In genomic region chr3:93128052-93128451, GRCm38 (mm10) we compare ENCODE assay signal across 31 mouse cellular contexts. TPM values are rescaled to one million over a fixed set of nuclear protein-coding genes. Genes with fewer than 3 reads are reported as not detected.
A peak's percentile ranks its signal among the peaks of the same experiment; 100 is the strongest.
DNase-seq lines count a peak whose midpoint lies in the region; ATAC-seq and TF ChIP-seq lines count a peak whose summit lies in the region.
"Had no signal": no experiment of that assay in that cellular context is flagged by ENCODE, and none has a peak within 500 bp of the region (broad histone marks: within the 10 kb centered on the region; RNA-seq: fewer than 3 reads in every experiment).

No protein-coding gene starts in this region.

- H3K27ac ChIP-seq in kidney, embryonic 16.5 days (ENCODE audit: low read length) = no peak overlapping the region
- no peak overlapping the region for H3K27ac ChIP-seq in midbrain, embryonic 10.5 days (replicated peaks)
- H3K27ac ChIP-seq: heart, embryonic 10.5 days; intestine, embryonic 15.5 days; limb, embryonic 12.5 days; liver, embryonic 13.5 days; macrophage had no signal

- peak; percentile 79 for ATAC-seq in kidney, embryonic 16.5 days (ENCODE audit: low FRiP score, low TSS enrichment)
- ATAC-seq: forebrain, embryonic 14.5 days; hindbrain, embryonic 16.5 days; intestine, embryonic 15.5 days; midbrain, embryonic 16.5 days had no signal

- no peak overlapping the region for H3K9ac ChIP-seq in kidney, embryonic 16.5 days (replicated peaks; ENCODE audit: low read length)
- H3K9ac ChIP-seq: intestine, embryonic 15.5 days; limb, embryonic 12.5 days; liver, embryonic 13.5 days had no signal

- H3K9me3 ChIP-seq in kidney, embryonic 16.5 days (ENCODE audit: low read length) = no peaks in the 10 kb centered on the region
- H3K9me3 ChIP-seq in midbrain, embryonic 10.5 days (replicated peaks) = no peaks in the 10 kb centered on the region
- H3K9me3 ChIP-seq: heart, embryonic 10.5 days; intestine, embryonic 15.5 days; limb, embryonic 12.5 days; liver, embryonic 13.5 days had no signal

- H3K27me3 ChIP-seq in kidney, embryonic 16.5 days (ENCODE audit: insufficient read depth, low read length) = no peaks in the 10 kb centered on the region
- no peaks in the 10 kb centered on the region for H3K27me3 ChIP-seq in midbrain, embryonic 10.5 days (ENCODE audit: low read depth, poor library complexity, severe bottlenecking)
- H3K27me3 ChIP-seq: CH12.LX; intestine, embryonic 15.5 days; limb, embryonic 12.5 days; liver, embryonic 13.5 days had no signal

- no peak overlapping the region for H3K4me2 ChIP-seq in kidney, embryonic 16.5 days (replicated peaks; ENCODE audit: low read depth, low read length)
- H3K4me2 ChIP-seq: intestine, embryonic 15.5 days; limb, embryonic 12.5 days; liver, embryonic 13.5 days had no signal

- no peak for TF ChIP-seq POLR2A in lung, adult 2 months (IDR thresholded peaks at IDR 0.05; ENCODE audit: borderline replicate concordance, extremely low read depth, low read depth, low read length)

- no peaks in the 10 kb centered on the region for H3K4me1 ChIP-seq in kidney, embryonic 16.5 days (ENCODE audit: insufficient read depth, low read length)
- no peaks in the 10 kb centered on the region; the same call in 1 of the 2 replicates for H3K4me1 ChIP-seq in lung, adult 2 months (ENCODE audit: control insufficient read depth, insufficient read depth, low read length)
- no peaks in the 10 kb centered on the region for H3K4me1 ChIP-seq in midbrain, embryonic 10.5 days
- H3K4me1 ChIP-seq: heart, embryonic 10.5 days; intestine, embryonic 15.5 days; limb, embryonic 12.5 days; liver, embryonic 13.5 days had no signal

- H3K36me3 ChIP-seq in kidney, embryonic 16.5 days (ENCODE audit: insufficient read depth, low read length) = no peaks in the 10 kb centered on the region
- H3K36me3 ChIP-seq in midbrain, embryonic 10.5 days = no peaks in the 10 kb centered on the region
- H3K36me3 ChIP-seq: G1E; heart, embryonic 10.5 days; intestine, embryonic 15.5 days; limb, embryonic 12.5 days; liver, embryonic 13.5 days had no signal

- 9% methylated on average over 4 of the region's 4 CpGs for WGBS in kidney, embryonic 16.5 days
- 20% methylated on average over 4 of the region's 4 CpGs for WGBS in lung, adult 2 months
- WGBS in midbrain, embryonic 10.5 days = 80% methylated on average over 4 of the region's 4 CpGs

- no peak overlapping the region for H3K4me3 ChIP-seq in kidney, embryonic 16.5 days (ENCODE audit: low read length)
- no peak overlapping the region for H3K4me3 ChIP-seq in lung, adult 2 months (replicated peaks; ENCODE audit: extremely low read depth, low read depth, low read length)
- no peak overlapping the region for H3K4me3 ChIP-seq in midbrain, embryonic 10.5 days
- H3K4me3 ChIP-seq: erythroblast, embryonic 14.5 days; heart, embryonic 10.5 days; intestine, embryonic 15.5 days; limb, embryonic 12.5 days; liver, embryonic 13.5 days had no signal

- no peak for TF ChIP-seq CTCF in lung, adult 2 months (IDR thresholded peaks at IDR 0.05; ENCODE audit: insufficient read depth, low read length)

- no peak for DNase-seq in kidney, postnatal 10 days
- DNase-seq in lung, adult 2 months = peak; percentile 28
- peak; percentile 25 for DNase-seq in lung, postnatal 14 days
- no peak for DNase-seq in midbrain, embryonic 10.5 days (ENCODE audit: low spot score)
- no peak for DNase-seq in spleen, adult 18-20 months
- no peak for DNase-seq in frontal cortex, postnatal 25 days (ENCODE audit: low spot score in 2 of 2)
- DNase-seq: adrenal gland, adult 2 months; cerebellum, adult 11-12 months; cerebellum, postnatal 10 days; kidney, adult 9 months; layer of hippocampus, postnatal 36 days; liver, embryonic 13.5 days; right cerebral cortex, postnatal 4 days had no signal

RNA-seq across cellular contexts. Expression of gene Crnn, which starts 16.5 kb away (rescaled TPM):
- polyA plus RNA-seq in kidney, embryonic 16.5 days (2015; fragmentation: Nextera tagmentation; extraction: Ambion mirVana) = not detected in 2 replicates
- polyA plus RNA-seq in lung, adult 2 months (2012; rRNA removed) = not detected in 2 replicates
- not detected in 2 replicates for polyA plus RNA-seq in midbrain, embryonic 10.5 days (2016; fragmentation: Nextera tagmentation; extraction: Ambion mirVana)
- polyA plus RNA-seq: adrenal gland, adult 2 months; cortical plate, adult 2 months; embryonic facial prominence, embryonic 11.5 days; erythroblast, embryonic 14.5 days; forebrain, embryonic 14.5 days; frontal cortex, adult 2 months; G1E; gonadal fat pad, adult 2 months; heart, embryonic 10.5 days; hindbrain, embryonic 16.5 days; intestine, embryonic 15.5 days; limb, embryonic 12.5 days; liver, embryonic 13.5 days; macrophage; midbrain, embryonic 16.5 days; neural tube, embryonic 14.5 days; urinary bladder, adult 2 months had no signal

RNA-seq across cellular contexts. Expression of gene Gm4858, which starts 59.4 kb away (rescaled TPM):
- polyA plus RNA-seq in kidney, embryonic 16.5 days (2015; fragmentation: Nextera tagmentation; extraction: Ambion mirVana) = not detected in 2 replicates
- polyA plus RNA-seq in lung, adult 2 months (2012; rRNA removed) = not detected in 2 replicates
- not detected in 2 replicates for polyA plus RNA-seq in midbrain, embryonic 10.5 days (2016; fragmentation: Nextera tagmentation; extraction: Ambion mirVana)
- polyA plus RNA-seq: adrenal gland, adult 2 months; cortical plate, adult 2 months; embryonic facial prominence, embryonic 11.5 days; erythroblast, embryonic 14.5 days; forebrain, embryonic 14.5 days; frontal cortex, adult 2 months; G1E; gonadal fat pad, adult 2 months; heart, embryonic 10.5 days; heart, embryonic 16.5 days; hindbrain, embryonic 16.5 days; intestine, embryonic 15.5 days; limb, embryonic 12.5 days; liver, embryonic 13.5 days; macrophage; midbrain, embryonic 16.5 days; neural tube, embryonic 14.5 days; urinary bladder, adult 2 months had no signal

Comparison
In these comparisons a context has a peak if more than half of its experiments do, and no peak if none do; other contexts are left out.
1. DNase-seq: peak in lung, adult 2 months (single experiment) and lung, postnatal 14 days (single experiment); none in kidney, postnatal 10 days (single experiment), midbrain, embryonic 10.5 days (single experiment), spleen, adult 18-20 months (0 of 2) and frontal cortex, postnatal 25 days (0 of 2).